Mouse (Mus musculus) thymus, postnatal 4 days (tissue): Measurements from ENCODE around the gene Themis.

Experiments used
- DNase-seq: peaks from one replicate; pipeline ENCODE4 v3.0.0; 2021

Themis gene

GRCm38 (mm10) chr10:28811928-28812570 lies 143.9 kb downstream of the Themis start:
- DNase-seq: no peak

GRCm38 (mm10) chr10:28812571-28812936 lies 144.4 kb downstream of the Themis start:
- DNase-seq: no peak

DNA sequence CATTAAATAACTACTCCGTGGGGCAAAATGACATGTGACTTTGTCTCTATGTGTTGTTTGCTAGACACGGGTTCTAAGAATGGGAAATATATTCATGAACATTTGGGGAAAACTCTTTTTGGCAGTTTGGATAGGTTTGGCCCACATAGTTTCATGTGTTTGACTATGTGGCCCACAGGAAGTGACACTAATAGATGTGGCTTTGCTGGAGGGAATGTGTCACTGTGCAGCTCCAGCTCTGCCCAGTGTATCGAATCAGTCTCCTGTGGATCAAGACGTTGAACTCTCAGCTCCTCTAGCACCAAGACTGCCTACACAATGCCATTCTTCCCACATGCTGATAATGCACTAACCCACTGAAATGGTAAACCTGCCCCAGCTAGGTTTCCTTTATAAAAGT lies 148.0 kb downstream of the Themis start:
- DNase-seq: no peak

DNA sequence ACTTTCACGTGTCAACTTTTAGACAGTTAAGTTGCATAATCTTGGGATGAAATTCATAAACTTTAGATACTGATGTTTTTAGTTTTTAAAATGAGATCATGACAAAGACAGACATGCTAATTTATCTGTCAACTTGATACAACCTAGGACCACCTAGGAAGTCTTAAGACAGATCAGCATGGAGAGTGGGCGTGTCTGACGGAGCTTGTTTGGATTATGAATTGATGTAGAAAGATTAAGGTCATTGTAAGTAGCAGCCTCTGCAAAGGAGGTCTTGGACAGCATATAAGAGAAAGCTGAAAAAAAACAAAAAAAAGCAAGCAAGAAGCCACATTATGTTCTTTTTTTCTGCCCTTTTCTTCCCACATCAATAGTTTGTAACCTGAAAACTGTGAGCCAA lies 154.2 kb downstream of the Themis start:
- DNase-seq: no peak

- no peak for DNase-seq
Measured at GRCm38 (mm10) chr10:28842605-28843004, 174.4 kb downstream of the Themis start.

- DNase-seq: peak; percentile 69
Measured at GRCm38 (mm10) chr10:28843755-28844717, 175.9 kb downstream of the Themis start.

DNA sequence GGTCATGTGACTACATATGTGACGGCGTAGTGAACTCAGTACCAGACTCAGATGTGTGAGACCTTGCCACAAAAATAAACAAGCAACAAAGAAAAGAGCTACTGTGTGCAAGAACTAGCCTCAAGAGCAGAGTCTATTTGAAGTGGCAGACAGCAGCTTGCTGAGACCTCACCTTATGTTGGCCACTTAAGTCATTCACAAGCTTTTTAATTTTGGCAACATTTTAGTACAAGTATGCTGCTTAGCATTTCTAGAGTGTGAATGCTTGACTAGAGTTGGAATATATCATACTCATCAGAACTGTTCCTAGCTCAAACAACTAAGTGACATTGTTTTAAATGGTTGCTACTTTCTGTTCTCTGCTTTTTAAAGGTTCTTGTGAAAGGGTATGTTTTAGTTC lies 188.0 kb downstream of the Themis start:
- no peak for DNase-seq

GRCm38 (mm10) chr10:28870580-28871354 lies 202.6 kb downstream of the Themis start:
- no peak for DNase-seq

GRCm38 (mm10) chr10:28874605-28875004 lies 206.4 kb downstream of the Themis start:
- DNase-seq: no peak

GRCm38 (mm10) chr10:28887643-28888042 lies 219.5 kb downstream of the Themis start:
- DNase-seq: no peak

DNA sequence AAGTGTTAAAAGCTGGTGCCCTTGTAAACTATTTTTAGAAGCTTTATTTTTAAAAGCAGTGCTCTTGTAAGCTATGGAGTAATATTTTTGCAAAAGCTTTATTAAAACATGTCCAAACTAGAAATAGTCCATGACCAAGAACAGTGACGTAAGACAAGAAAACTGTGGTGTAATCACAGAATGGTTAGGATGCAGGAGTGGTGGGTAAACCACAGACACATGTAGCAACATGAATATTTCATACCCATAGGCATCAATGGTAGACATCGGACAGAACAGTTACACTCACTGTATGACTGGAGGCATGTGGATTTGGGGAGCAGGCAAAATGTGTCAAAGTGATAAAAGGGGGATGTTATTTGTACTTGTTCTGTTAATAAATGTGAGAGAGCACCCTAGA lies 222.7 kb downstream of the Themis start:
- no peak for DNase-seq

DNA sequence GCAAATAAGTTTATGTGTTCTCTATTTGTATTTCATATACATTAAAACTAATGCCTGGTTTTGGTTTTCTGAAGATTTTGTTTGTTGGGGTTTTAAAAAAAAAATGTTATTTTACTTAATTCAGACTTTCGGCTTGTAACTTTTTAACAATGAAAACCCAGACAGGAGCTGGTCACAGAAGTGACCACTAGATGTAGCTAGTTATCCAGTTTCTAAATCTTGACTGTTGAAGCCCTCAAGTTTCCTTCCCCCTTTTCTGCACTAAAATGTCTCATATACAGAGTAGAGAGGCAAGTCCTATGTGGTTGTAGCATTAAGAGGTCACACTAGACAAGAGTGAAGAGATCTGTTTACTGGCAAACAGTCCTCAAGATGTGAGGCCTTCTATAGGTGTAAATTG lies 230.2 kb downstream of the Themis start:
- no peak for DNase-seq
